Mouse (Mus musculus) embryonic facial prominence, embryonic 11.5 days (tissue): ENCODE measurements around the gene Hist1h2bp. TPM values are rescaled to one million over a fixed set of nuclear protein-coding genes. Genes with fewer than 3 reads are reported as not detected.
"Not testable (repeated sequence)": the region's sequence is repeated elsewhere in the genome, so short reads cannot be mapped to it uniquely, and the experiment has no call there.

Experiments used
- ATAC-seq: fragments of 200-750 bp; cut with Nextera tagmentation; replicated peaks from 2 replicates; pipeline ENCODE4 v1.8.0; 2017; ENCODE audit warnings: low read depth; ENCODE audit not compliant: insufficient number of reproducible peaks, low FRiP score, low TSS enrichment
- DNase-seq: peaks from one replicate; pipeline ENCODE4 v3.0.0-alpha.2; 2015; ENCODE audit warnings: low spot score
- H3K27ac ChIP-seq: fragments of 300-500 bp; sonication (generic); replicated peaks from 2 replicates; pipeline ENCODE4 v1.5.1; 2014; ENCODE audit warnings: mild to moderate bottlenecking, low read depth, low read length, control low read depth
- H3K27me3 ChIP-seq: fragments of 300-500 bp; sonication (generic); 2 replicates; pipeline ENCODE4 v1.6.1; 2014; ENCODE audit warnings: mild to moderate bottlenecking, low read length, moderate library complexity, mixed read lengths; ENCODE audit not compliant: control insufficient read depth, insufficient read depth
- H3K36me3 ChIP-seq: fragments of 300-500 bp; sonication (generic); replicated peaks from 2 replicates; pipeline ENCODE4 v1.6.1; 2014; ENCODE audit warnings: low read depth, mild to moderate bottlenecking, low read length, moderate library complexity, mixed read lengths; ENCODE audit not compliant: control insufficient read depth, insufficient read depth
- H3K4me1 ChIP-seq: fragments of 300-500 bp; sonication (generic); 2 replicates; pipeline ENCODE4 v1.6.1; 2014; ENCODE audit warnings: low read length, mixed read lengths; ENCODE audit not compliant: control insufficient read depth, insufficient read depth
- H3K4me2 ChIP-seq: fragments of 300-500 bp; sonication (generic); 2 replicates; pipeline ENCODE4 v1.6.1; 2014; ENCODE audit warnings: low read depth, mild to moderate bottlenecking, control low read depth, low read length, moderate library complexity
- H3K4me3 ChIP-seq: fragments of 300-500 bp; sonication (generic); 2 replicates; pipeline ENCODE4 v1.5.1; 2014; ENCODE audit warnings: low read depth, low read length, control low read depth
- H3K9ac ChIP-seq: fragments of 300-500 bp; sonication (generic); replicated peaks from 2 replicates; pipeline ENCODE4 v1.6.1; 2014; ENCODE audit warnings: mild to moderate bottlenecking, control low read depth, low read length
- H3K9me3 ChIP-seq: fragments of 300-500 bp; sonication (generic); replicated peaks from 2 replicates; pipeline ENCODE4 v1.6.1; 2016; ENCODE audit warnings: mild to moderate bottlenecking, low read length, inconsistent platforms, mixed read lengths; ENCODE audit not compliant: control insufficient read depth
- WGBS: fragments of 180-500 bp; shearing (Covaris S2); extraction: QIAGEN DNeasy Blood & Tissue Kit; methylation state at CpG from one replicate; pipeline ENCODE4 v1.1.7; 2014; 5-methylcytosine and 5-hydroxymethylcytosine counted together
- polyA plus RNA-seq: library from polyadenylated mRNA; unstranded; fragments of >200 nt; fragmentation: Nextera tagmentation; extraction: Ambion mirVana; gene quantifications from 2 replicates; pipeline ENCODE4 v1.2.1, GENCODE M21; 2014

The Hist1h2bp gene
- polyA plus RNA-seq: 3.1 and 3.8 TPM in 2 replicates

- not testable (repeated sequence) for H3K36me3 ChIP-seq, H3K27me3 ChIP-seq, H3K4me1 ChIP-seq, H3K9me3 ChIP-seq
- Histone ChIP-seq H3K4me2 (peak within 1 kb of the TSS; percentile 47), H3K4me3 (peak within 1 kb of the TSS; percentile 36), H3K9ac (peak within 1 kb of the TSS; percentile 62), H3K27ac (peak within 1 kb of the TSS; percentile 86)
- peak; percentile 98 for DNase-seq
- peak; percentile 93 for ATAC-seq
- WGBS: under 1% methylated on average over 35 of the region's 63 CpGs
Observed at GRCm38 (mm10) chr13:21786899-21787629, at the start of gene Hist1h2bp, which contains the start of gene Hist1h2an. Gene Hist1h2bp (plus strand): TSS chr13:21787461. Gene Hist1h2an (minus strand): TSS chr13:21787218.

DNA sequence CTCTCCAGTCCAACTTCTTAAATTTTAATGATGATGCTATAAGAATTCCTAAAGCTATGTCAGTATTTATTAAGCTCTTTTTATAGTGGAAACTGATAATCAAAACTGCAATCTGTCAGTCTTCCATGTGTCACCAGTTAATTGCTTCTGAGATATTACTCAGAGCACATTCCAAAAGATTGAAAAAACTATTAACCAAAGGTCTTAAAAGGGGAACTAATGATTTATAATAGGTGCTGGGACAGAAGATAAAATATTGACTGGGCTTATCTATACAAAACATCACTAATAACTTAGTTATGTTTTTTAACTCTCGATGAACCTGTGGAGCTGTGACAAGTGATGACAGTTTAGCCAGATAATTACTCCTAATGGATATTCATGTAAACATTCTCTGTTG, 42.3 kb upstream of the Hist1h2bp start:
- no peak overlapping the region for H3K9ac ChIP-seq
- no peak overlapping the region for H3K27ac ChIP-seq
- ATAC-seq: no peak
- H3K36me3 ChIP-seq: no peaks in the 10 kb centered on the region
- H3K4me3 ChIP-seq: no peak overlapping the region
- 84% methylated on average over 1 of the region's 1 CpGs for WGBS
- H3K4me1 ChIP-seq: no peaks in the 10 kb centered on the region
- no peaks in the 10 kb centered on the region for H3K9me3 ChIP-seq
- no peaks in the 10 kb centered on the region for H3K27me3 ChIP-seq
- no peak overlapping the region for H3K4me2 ChIP-seq
- DNase-seq: no peak

DNA sequence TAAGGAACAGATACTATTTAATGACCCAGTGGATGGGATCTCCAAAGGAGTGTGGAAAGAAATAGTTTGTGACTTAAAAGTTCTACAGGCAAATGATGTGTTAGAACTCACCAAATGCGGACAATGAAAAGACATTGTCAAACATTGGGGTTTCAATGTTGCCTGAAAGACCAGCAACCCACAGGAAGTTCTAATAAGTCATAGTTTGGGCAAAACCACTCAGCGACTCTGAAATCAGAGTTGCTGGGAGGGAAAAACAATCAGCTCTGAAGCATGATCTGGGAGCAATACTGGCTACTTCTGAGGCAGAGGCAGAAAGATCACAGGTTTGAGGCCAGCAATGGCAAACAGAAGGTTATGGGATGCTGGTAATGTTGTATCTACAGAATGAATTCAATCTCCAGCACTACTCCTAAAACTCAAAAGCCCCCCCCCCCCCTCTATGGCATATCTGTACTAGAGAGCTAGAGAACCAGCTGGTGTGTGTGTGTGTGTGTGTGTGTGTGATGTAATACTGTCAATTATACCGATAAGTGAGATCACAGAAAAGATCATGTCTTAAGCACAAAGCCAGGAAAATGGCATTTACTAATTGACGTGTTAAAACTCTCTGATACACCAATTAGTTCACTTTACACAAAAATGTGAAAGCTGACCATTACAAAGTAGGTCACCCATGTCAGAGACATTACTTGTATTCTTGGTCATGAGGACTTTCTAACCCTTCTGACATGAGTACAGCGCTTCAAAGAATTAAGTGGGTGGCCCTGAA, 37.7 kb upstream of the Hist1h2bp start:
- ATAC-seq: no peak; the same call in 1 of the 2 replicates
- 5% methylated on average over 5 of the region's 5 CpGs for WGBS
- peak overlapping the region; percentile 97 for H3K27ac ChIP-seq
- peak overlapping the region; percentile 87 for H3K4me2 ChIP-seq
- H3K4me3 ChIP-seq: peak overlapping the region; percentile 56
- H3K9me3 ChIP-seq: no peaks in the 10 kb centered on the region
- H3K36me3 ChIP-seq: no peaks in the 10 kb centered on the region
- H3K9ac ChIP-seq: peak overlapping the region; percentile 65
- H3K27me3 ChIP-seq: no peaks in the 10 kb centered on the region
- no peaks in the 10 kb centered on the region for H3K4me1 ChIP-seq
- peak; percentile 69 for DNase-seq

GRCm38 (mm10) chr13:21750159-21751017, 36.9 kb upstream of the Hist1h2bp start, which contains the start of gene Hist1h4k:
Gene Hist1h4k (minus strand): TSS chr13:21750505.
- H3K4me1 ChIP-seq, H3K27me3 ChIP-seq, H3K36me3 ChIP-seq, H3K9me3 ChIP-seq: not testable (repeated sequence)
- peak within 1 kb of the TSS; percentile 65 for H3K9ac ChIP-seq
- DNase-seq (peak; percentile 94), ATAC-seq (peak; percentile 89)
- peak within 1 kb of the TSS; percentile 56 for H3K4me3 ChIP-seq
- H3K27ac ChIP-seq: peak within 1 kb of the TSS; percentile 97
- WGBS: under 1% methylated on average over 40 of the region's 56 CpGs
- peak within 1 kb of the TSS; percentile 87 for H3K4me2 ChIP-seq

DNA sequence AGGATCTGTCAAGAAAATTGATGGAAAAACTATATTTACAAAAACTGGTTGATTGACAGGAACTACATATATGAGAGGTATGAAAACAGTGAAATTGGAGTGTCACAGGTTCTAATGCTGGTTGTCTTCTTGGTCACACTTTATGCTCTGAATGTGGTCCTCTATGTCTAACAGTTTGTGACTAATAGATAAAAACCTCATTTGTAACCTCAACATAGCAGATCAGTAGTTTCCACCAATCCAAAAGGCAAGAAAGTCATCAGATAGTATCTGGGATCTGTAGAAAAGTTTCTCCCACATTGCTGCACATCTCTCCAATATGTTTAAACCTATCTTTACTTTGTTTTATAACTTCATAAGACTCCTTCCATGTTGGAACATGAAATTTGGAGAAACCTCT, 35.8 kb upstream of the Hist1h2bp start:
- H3K9ac ChIP-seq: no peak overlapping the region
- no peak overlapping the region for H3K4me2 ChIP-seq
- no peak overlapping the region for H3K4me3 ChIP-seq
- H3K4me1 ChIP-seq: no peaks in the 10 kb centered on the region
- H3K9me3 ChIP-seq: no peaks in the 10 kb centered on the region
- no peaks in the 10 kb centered on the region for H3K27me3 ChIP-seq
- ATAC-seq (no peak), DNase-seq (no peak)
- H3K27ac ChIP-seq: peak overlapping the region; percentile 52; the same call in 1 of the 2 replicates
- H3K36me3 ChIP-seq: no peaks in the 10 kb centered on the region

GRCm38 (mm10) chr13:21751827-21752226, 35.4 kb upstream of the Hist1h2bp start:
- H3K27me3 ChIP-seq: no peaks in the 10 kb centered on the region
- H3K27ac ChIP-seq: peak overlapping the region; percentile 89; the same call in 1 of the 2 replicates
- DNase-seq (no peak), ATAC-seq (no peak)
- no peaks in the 10 kb centered on the region for H3K36me3 ChIP-seq
- 66% methylated on average over 3 of the region's 3 CpGs for WGBS
- H3K9me3 ChIP-seq: no peaks in the 10 kb centered on the region
- no peak overlapping the region for H3K4me3 ChIP-seq
- no peak overlapping the region for H3K9ac ChIP-seq
- H3K4me2 ChIP-seq: no peak overlapping the region; the same call in 1 of the 2 replicates
- no peaks in the 10 kb centered on the region for H3K4me1 ChIP-seq

GRCm38 (mm10) chr13:21752356-21752755, 34.9 kb upstream of the Hist1h2bp start:
- H3K4me1 ChIP-seq: no peaks in the 10 kb centered on the region
- no peak overlapping the region; the same call in 1 of the 2 replicates for H3K9ac ChIP-seq
- no peak overlapping the region for H3K4me3 ChIP-seq
- no peak for ATAC-seq
- WGBS: 47% methylated on average over 3 of the region's 3 CpGs
- peak overlapping the region; percentile 89 for H3K27ac ChIP-seq
- no peaks in the 10 kb centered on the region for H3K9me3 ChIP-seq
- H3K4me2 ChIP-seq: no peak overlapping the region; the same call in 1 of the 2 replicates
- peak; percentile 42 for DNase-seq
- no peaks in the 10 kb centered on the region for H3K27me3 ChIP-seq
- H3K36me3 ChIP-seq: no peaks in the 10 kb centered on the region
